Mouse (Mus musculus) CH12.LX (cell line): Measurements from ENCODE around the gene BC030867.

Experiments used
- ELF1 ChIP-seq: IDR thresholded peaks from 2 replicates; pipeline ENCODE4 v1.6.1; 2014; ENCODE audit warnings: low read depth, mild to moderate bottlenecking, inconsistent platforms, low read length, improper control_type of control experiment
- POLR2A ChIP-seq: IDR thresholded peaks from 2 replicates; pipeline ENCODE4 v1.6.1; 2011; ENCODE audit warnings: low read depth, mild to moderate bottlenecking, improper control_type of control experiment, low read length

DNA sequence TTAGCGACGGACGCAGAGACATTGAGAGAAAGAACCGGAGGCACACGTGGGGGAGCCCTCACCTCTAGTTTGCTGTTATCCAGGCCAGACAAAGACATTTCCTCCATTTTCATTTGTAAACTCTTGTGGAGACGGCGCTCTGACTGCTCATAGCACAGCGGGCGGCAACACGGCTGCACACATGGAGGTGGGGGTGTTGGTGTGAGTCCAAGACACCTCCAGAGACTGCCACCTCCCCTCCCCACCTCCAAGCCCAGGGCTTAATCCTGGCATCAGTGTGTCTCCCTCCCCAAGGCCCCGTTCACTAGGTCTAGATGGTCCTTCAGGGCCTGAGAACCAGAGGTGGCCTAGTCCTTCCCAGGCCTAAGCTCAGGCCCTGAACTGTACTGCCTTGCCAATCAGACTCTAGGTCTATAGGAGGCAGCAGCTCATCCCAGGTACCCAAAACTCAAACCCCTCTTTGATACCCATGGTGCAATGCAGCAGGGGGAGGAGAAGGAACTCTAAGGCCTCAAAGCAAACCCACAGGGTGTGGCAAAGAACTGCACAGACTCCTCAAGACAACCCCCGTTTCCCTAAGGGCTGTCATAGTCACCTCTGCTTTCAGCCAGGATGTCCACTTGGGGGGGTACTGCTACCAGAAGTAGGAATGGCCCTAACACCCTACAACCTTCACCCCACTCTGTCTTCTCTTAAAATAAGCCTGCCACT, 46.4 kb downstream of the BC030867 start:
- TF ChIP-seq POLR2A: peak; percentile 71
- TF ChIP-seq ELF1: no peak; the same call in 1 of the 2 replicates
